Mouse (Mus musculus): ENCODE measurements at regions not wholly inside any gene's neighbourhood (a gene's known extent, or its start where the extent isn't known, plus 50 kb on each side); places are given as distances from the start of the nearest gene placed in this dataset.

GRCm38 (mm10) chr2:51682177-51682576 lies 54.9 kb downstream of the Tas2r134 start:
- no peaks in the 10 kb centered on the region for H3K9me3 ChIP-seq
- ATAC-seq (ENCODE audit: insufficient number of reproducible peaks, insufficient read depth, low FRiP score, low TSS enrichment) = no peak
- no peak overlapping the region for H3K27ac ChIP-seq
- 81% methylated on average over 6 of the region's 6 CpGs for WGBS
- H3K27me3 ChIP-seq = no peaks in the 10 kb centered on the region
- H3K9ac ChIP-seq = no peak overlapping the region
- no peak overlapping the region for H3K4me2 ChIP-seq (replicated peaks)
- H3K36me3 ChIP-seq = no peaks in the 10 kb centered on the region
- no peak overlapping the region for H3K4me3 ChIP-seq
- H3K4me1 ChIP-seq = peaks cover 7% of the 10 kb centered on the region; the same call in 1 of the 2 replicates

GRCm38 (mm10) chr2:51682745-51683144 lies 55.4 kb downstream of the Tas2r134 start:
- H3K9ac ChIP-seq = no peak overlapping the region
- no peak overlapping the region for H3K27ac ChIP-seq
- ATAC-seq (ENCODE audit: insufficient number of reproducible peaks, insufficient read depth, low FRiP score, low TSS enrichment) = no peak
- no peak overlapping the region for H3K4me2 ChIP-seq (replicated peaks)
- 86% methylated on average over 4 of the region's 4 CpGs for WGBS
- H3K9me3 ChIP-seq = no peaks in the 10 kb centered on the region
- no peaks in the 10 kb centered on the region for H3K36me3 ChIP-seq
- H3K4me3 ChIP-seq = no peak overlapping the region
- H3K27me3 ChIP-seq = no peaks in the 10 kb centered on the region
- H3K4me1 ChIP-seq = peaks cover 7% of the 10 kb centered on the region; the same call in 1 of the 2 replicates

DNA sequence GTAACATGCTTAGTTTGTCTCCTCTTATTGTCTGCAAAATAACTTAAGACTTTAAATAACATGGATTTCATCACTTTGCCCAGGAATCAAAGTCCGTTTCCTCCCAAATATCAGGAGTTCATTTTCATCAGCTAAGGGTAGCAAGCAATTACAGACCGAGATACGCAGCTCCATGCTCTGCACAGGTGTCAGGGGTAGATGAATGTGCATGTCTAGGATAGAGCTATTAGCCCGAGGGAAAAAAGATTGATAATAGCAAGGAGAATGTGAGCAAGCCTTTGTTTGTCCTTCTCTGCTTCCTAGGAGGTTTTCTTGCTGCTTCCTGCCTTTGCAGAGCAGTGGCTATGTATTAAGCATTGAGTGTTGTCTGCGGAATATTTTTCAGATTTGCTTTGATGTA lies 77.8 kb downstream of the Tas2r134 start:
- H3K27ac ChIP-seq = no peak overlapping the region
- ATAC-seq (ENCODE audit: insufficient number of reproducible peaks, insufficient read depth, low FRiP score, low TSS enrichment) = no peak
- H3K4me1 ChIP-seq = no peaks in the 10 kb centered on the region; the same call in 1 of the 2 replicates
- no peaks in the 10 kb centered on the region for H3K9me3 ChIP-seq
- no peak overlapping the region for H3K4me2 ChIP-seq (replicated peaks)
- no peaks in the 10 kb centered on the region for H3K36me3 ChIP-seq
- H3K4me3 ChIP-seq = no peak overlapping the region
- H3K27me3 ChIP-seq = no peaks in the 10 kb centered on the region
- 71% methylated on average over 5 of the region's 5 CpGs for WGBS
- H3K9ac ChIP-seq = no peak overlapping the region

- Histone ChIP-seq H3K9me3 (no peaks in the 10 kb centered on the region), H3K27me3 (no peaks in the 10 kb centered on the region), H3K4me2 (replicated peaks) (no peak overlapping the region), H3K4me1 (no peaks in the 10 kb centered on the region; the same call in 1 of the 2 replicates), H3K4me3 (no peak overlapping the region), H3K36me3 (no peaks in the 10 kb centered on the region), H3K9ac (no peak overlapping the region), H3K27ac (no peak overlapping the region)
- ATAC-seq (ENCODE audit: insufficient number of reproducible peaks, insufficient read depth, low FRiP score, low TSS enrichment) = no peak
- WGBS = 64% methylated on average over 2 of the region's 2 CpGs
Measured at GRCm38 (mm10) chr2:51708701-51709100, 81.4 kb downstream of the Tas2r134 start.

GRCm38 (mm10) chr2:51712611-51713010 lies 85.3 kb downstream of the Tas2r134 start:
- no peaks in the 10 kb centered on the region for H3K4me1 ChIP-seq
- H3K9me3 ChIP-seq = no peaks in the 10 kb centered on the region
- no peak overlapping the region for H3K27ac ChIP-seq
- no peaks in the 10 kb centered on the region for H3K27me3 ChIP-seq
- H3K9ac ChIP-seq = no peak overlapping the region
- H3K4me2 ChIP-seq (replicated peaks) = no peak overlapping the region
- no peak for ATAC-seq (ENCODE audit: insufficient number of reproducible peaks, insufficient read depth, low FRiP score, low TSS enrichment)
- no peaks in the 10 kb centered on the region for H3K36me3 ChIP-seq
- WGBS = 92% methylated on average over 7 of the region's 7 CpGs
- H3K4me3 ChIP-seq = no peak overlapping the region

- ATAC-seq (ENCODE audit: insufficient number of reproducible peaks, insufficient read depth, low FRiP score, low TSS enrichment) = no peak
- no peak overlapping the region for H3K9ac ChIP-seq
- H3K4me2 ChIP-seq (replicated peaks) = no peak overlapping the region
- WGBS = 50% methylated on average over 3 of the region's 3 CpGs
- H3K4me3 ChIP-seq = no peak overlapping the region
- H3K27me3 ChIP-seq = no peaks in the 10 kb centered on the region
- no peaks in the 10 kb centered on the region for H3K9me3 ChIP-seq
- no peak overlapping the region for H3K27ac ChIP-seq
- H3K36me3 ChIP-seq = no peaks in the 10 kb centered on the region
- peaks cover 11% of the 10 kb centered on the region for H3K4me1 ChIP-seq
Measured at GRCm38 (mm10) chr2:51730805-51731204, 103.5 kb downstream of the Tas2r134 start.

- H3K4me3 ChIP-seq = no peak overlapping the region
- no peak for ATAC-seq (ENCODE audit: insufficient number of reproducible peaks, insufficient read depth, low FRiP score, low TSS enrichment)
- H3K4me2 ChIP-seq (replicated peaks) = no peak overlapping the region
- no peaks in the 10 kb centered on the region for H3K36me3 ChIP-seq
- H3K9ac ChIP-seq = no peak overlapping the region
- no peaks in the 10 kb centered on the region for H3K27me3 ChIP-seq
- WGBS = 37% methylated on average over 4 of the region's 4 CpGs
- no peaks in the 10 kb centered on the region for H3K9me3 ChIP-seq
- no peak overlapping the region for H3K27ac ChIP-seq
- H3K4me1 ChIP-seq = peaks cover 16% of the 10 kb centered on the region
Measured at GRCm38 (mm10) chr2:51731703-51732102, 104.4 kb downstream of the Tas2r134 start.

DNA sequence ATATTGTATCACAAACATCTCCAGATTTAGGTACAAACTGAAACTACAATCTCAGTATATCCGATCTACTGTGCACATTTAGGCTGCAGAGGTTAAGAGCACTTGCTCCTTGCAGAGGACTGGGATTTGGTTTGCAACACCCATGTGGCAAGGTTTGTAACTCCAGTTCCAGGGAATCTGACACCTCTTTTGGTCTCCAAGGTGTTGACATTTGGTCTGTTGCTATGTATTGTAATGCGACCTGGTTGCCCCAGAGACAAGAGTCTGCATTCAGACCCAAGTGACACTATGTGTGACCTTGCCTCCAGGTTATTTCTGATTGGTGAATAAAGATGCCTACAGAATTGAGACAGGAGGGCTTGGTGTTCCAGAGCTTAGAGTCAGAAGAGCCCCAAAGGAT lies 105.0 kb downstream of the Tas2r134 start:
- 24% methylated on average over 2 of the region's 2 CpGs for WGBS
- no peak overlapping the region for H3K27ac ChIP-seq

DNA sequence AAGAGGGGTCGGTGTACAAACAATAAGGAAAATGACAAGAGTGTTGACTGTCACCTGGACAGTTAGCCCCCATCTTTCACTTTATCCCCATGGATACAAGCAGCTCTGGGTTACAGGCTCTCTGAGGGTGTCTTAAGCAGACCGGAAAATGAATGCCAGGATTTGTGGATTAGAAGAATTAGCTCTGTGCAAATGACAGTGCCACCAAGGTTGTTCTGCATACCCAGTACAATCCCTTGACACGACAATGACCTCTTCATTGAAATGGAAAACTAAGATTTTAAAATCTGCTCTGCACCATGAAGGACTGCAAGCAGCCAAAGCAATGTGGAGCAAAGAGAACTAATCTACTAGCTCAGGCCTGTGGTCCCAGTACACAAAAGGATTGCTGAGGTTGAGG lies 105.9 kb downstream of the Tas2r134 start:
- no peak for ATAC-seq (ENCODE audit: insufficient number of reproducible peaks, insufficient read depth, low FRiP score, low TSS enrichment)
- H3K36me3 ChIP-seq = no peaks in the 10 kb centered on the region
- no peak overlapping the region for H3K9ac ChIP-seq
- H3K9me3 ChIP-seq = no peaks in the 10 kb centered on the region
- no peak overlapping the region for H3K4me3 ChIP-seq
- WGBS = 54% methylated on average over 3 of the region's 3 CpGs
- no peak overlapping the region for H3K4me2 ChIP-seq (replicated peaks)
- no peak overlapping the region for H3K27ac ChIP-seq
- no peaks in the 10 kb centered on the region for H3K27me3 ChIP-seq
- peaks cover 18% of the 10 kb centered on the region for H3K4me1 ChIP-seq

More for the DNA sequence above, 105.0 kb downstream of the Tas2r134 start:
- no peak for ATAC-seq (ENCODE audit: insufficient number of reproducible peaks, insufficient read depth, low FRiP score, low TSS enrichment)
- Histone ChIP-seq H3K9me3 (no peaks in the 10 kb centered on the region), H3K27me3 (no peaks in the 10 kb centered on the region), H3K9ac (no peak overlapping the region), H3K4me3 (no peak overlapping the region), H3K4me2 (replicated peaks) (no peak overlapping the region), H3K4me1 (peaks cover 18% of the 10 kb centered on the region), H3K36me3 (no peaks in the 10 kb centered on the region)

DNA sequence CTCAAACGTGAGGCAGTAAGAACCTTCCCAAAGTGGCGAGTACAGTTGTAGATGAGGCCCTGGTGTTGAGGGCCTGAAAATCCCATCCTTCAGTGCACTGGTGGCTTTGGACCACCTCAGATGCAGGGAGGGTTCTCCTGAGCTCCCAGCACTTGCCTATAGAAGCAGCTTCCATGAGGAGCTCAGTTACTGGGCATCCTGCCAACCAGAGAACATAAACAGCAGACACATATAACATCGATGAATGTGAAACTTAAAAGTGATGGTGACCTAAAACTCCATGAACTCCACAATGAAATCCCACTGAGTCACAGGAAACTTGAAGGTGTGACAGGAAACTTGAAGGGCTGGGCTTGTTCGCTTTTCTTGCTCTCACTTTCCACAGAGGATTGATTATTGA lies 109.1 kb downstream of the Tas2r134 start:
- Histone ChIP-seq H3K4me1 (peaks cover 18% of the 10 kb centered on the region), H3K36me3 (no peaks in the 10 kb centered on the region), H3K27me3 (no peaks in the 10 kb centered on the region), H3K4me2 (replicated peaks) (no peak overlapping the region), H3K9me3 (no peaks in the 10 kb centered on the region), H3K27ac (no peak overlapping the region), H3K4me3 (no peak overlapping the region), H3K9ac (no peak overlapping the region)
- 73% methylated on average over 4 of the region's 4 CpGs for WGBS
- ATAC-seq (ENCODE audit: insufficient number of reproducible peaks, insufficient read depth, low FRiP score, low TSS enrichment) = no peak

DNA sequence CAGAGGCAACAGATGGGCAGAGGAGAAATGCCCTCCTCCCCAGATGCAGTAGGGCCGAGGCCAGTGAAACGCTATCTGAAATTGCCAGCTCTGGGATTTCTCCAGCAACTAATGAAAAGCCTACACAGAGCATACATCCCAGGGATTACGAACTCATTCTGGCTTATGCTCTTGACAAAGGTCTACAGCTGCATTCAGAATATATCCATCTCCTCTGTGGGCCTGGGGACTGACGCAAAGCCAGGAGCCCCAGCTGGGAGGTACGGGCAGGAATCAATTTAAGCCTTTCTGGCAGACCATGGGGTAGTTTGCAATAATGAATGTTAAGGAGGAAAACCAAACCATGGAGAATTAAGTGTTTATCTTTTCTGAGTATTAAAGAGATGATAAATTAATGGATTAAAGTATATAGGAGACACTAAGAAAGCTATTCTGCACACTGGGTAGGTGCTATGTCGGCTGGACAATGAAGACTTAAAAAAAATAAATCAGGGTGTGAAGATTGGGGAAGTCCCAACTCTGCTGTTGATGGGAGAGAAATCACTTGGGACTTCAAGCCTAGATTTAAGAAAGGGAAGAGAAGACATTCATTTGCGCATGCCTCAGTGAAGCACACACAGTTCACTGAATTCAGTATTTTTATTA lies 120.5 kb downstream of the Tas2r134 start:
- no peak for ATAC-seq (ENCODE audit: insufficient number of reproducible peaks, insufficient read depth, low FRiP score, low TSS enrichment)
- Histone ChIP-seq H3K4me1 (no peaks in the 10 kb centered on the region), H3K36me3 (no peaks in the 10 kb centered on the region), H3K4me2 (replicated peaks) (no peak overlapping the region), H3K27ac (no peak overlapping the region), H3K9ac (no peak overlapping the region), H3K27me3 (no peaks in the 10 kb centered on the region), H3K4me3 (no peak overlapping the region), H3K9me3 (no peaks in the 10 kb centered on the region)
- 79% methylated on average over 7 of the region's 7 CpGs for WGBS

DNA sequence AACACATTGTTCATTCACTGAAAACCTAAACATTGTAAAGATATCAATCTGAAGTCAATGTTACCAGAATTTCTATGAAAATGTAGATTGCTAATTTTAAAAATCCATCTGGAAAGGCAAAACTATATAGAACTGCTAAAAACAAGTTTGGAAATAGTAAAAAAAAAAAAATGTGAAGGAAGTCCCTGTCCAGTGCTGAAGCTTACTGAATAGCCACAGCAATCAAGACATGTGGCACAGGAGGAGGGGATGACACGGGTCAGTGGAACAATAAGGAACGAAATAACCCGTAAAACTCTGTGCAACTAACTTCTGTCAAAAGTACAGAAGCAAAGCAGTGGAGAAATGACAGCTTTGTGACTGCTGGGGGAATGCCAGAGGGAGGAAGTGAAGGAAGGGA lies 121.9 kb downstream of the Tas2r134 start:
- Histone ChIP-seq H3K9ac (no peak overlapping the region), H3K27ac (no peak overlapping the region), H3K4me2 (replicated peaks) (no peak overlapping the region), H3K36me3 (no peaks in the 10 kb centered on the region), H3K4me1 (no peaks in the 10 kb centered on the region; the same call in 1 of the 2 replicates), H3K27me3 (no peaks in the 10 kb centered on the region), H3K4me3 (no peak overlapping the region), H3K9me3 (no peaks in the 10 kb centered on the region)
- no peak for ATAC-seq (ENCODE audit: insufficient number of reproducible peaks, insufficient read depth, low FRiP score, low TSS enrichment)
- 44% methylated on average over 3 of the region's 3 CpGs for WGBS

Data from embryonic facial prominence, embryonic 12.5 days (tissue).